Comparison of ENCODE assay signal across 10 mouse cellular contexts in genomic region chr19:30118344-30119312, GRCm38 (mm10). TPM values are rescaled to one million over a fixed set of nuclear protein-coding genes. Genes with fewer than 3 reads are reported as not detected.
DNase-seq lines count a peak whose midpoint lies in the region; ATAC-seq and TF ChIP-seq lines count a peak whose summit lies in the region.
"Had no signal": no experiment of that assay in that cellular context is flagged by ENCODE, and none has a peak within 500 bp of the region (broad histone marks: within the 10 kb centered on the region; RNA-seq: fewer than 3 reads in every experiment).

No protein-coding gene starts in this region.

- H3K36me3 ChIP-seq in liver, postnatal 0 days (replicated peaks; ENCODE audit: insufficient read depth, low read length) = peaks cover 4% of the 10 kb centered on the region; the same call in 1 of the 2 replicates
- H3K36me3 ChIP-seq: embryonic facial prominence, embryonic 15.5 days had no signal

- H3K4me2 ChIP-seq in liver, postnatal 0 days (ENCODE audit: low read depth, low read length) = no peak overlapping the region
- H3K4me2 ChIP-seq: embryonic facial prominence, embryonic 15.5 days had no signal

- TF ChIP-seq EP300 in liver, postnatal 0 days (IDR thresholded peaks at IDR 0.05; ENCODE audit: low read depth) = no peak

- TF ChIP-seq POLR2A in cerebellum, adult 2 months (IDR thresholded peaks at IDR 0.05; ENCODE audit: borderline replicate concordance, insufficient read depth, low read length) = no peak

- no peak overlapping the region for H3K4me3 ChIP-seq in cerebellum, adult 2 months (replicated peaks; ENCODE audit: insufficient read depth, low read depth, low read length)
- H3K4me3 ChIP-seq in liver, postnatal 0 days (ENCODE audit: low read depth, low read length) = no peak overlapping the region
- H3K4me3 ChIP-seq: embryonic facial prominence, embryonic 15.5 days; myocyte had no signal

- H3K4me1 ChIP-seq in cerebellum, adult 2 months (ENCODE audit: control insufficient read depth, insufficient read depth, low read length) = no peaks in the 10 kb centered on the region
- peaks cover 6% of the 10 kb centered on the region for H3K4me1 ChIP-seq in liver, postnatal 0 days (ENCODE audit: insufficient read depth)

- peak; percentile 99 for ATAC-seq in liver, postnatal 0 days

- TF ChIP-seq CTCF in cerebellum, adult 2 months (IDR thresholded peaks at IDR 0.05; ENCODE audit: borderline replicate concordance, insufficient read depth, low read depth, low read length) = no peak
- no peak for TF ChIP-seq CTCF in liver, postnatal 0 days (IDR thresholded peaks at IDR 0.05; ENCODE audit: low read depth)

- WGBS in cerebellum, adult 2 months = 80% methylated on average over 17 of the region's 17 CpGs
- WGBS in liver, postnatal 0 days (ENCODE audit: insufficient replicate concordance) = 57% methylated on average over 17 of the region's 17 CpGs

- no peak overlapping the region for H3K9ac ChIP-seq in liver, postnatal 0 days (replicated peaks)
- H3K9ac ChIP-seq: embryonic facial prominence, embryonic 15.5 days had no signal

- no peak overlapping the region for H3K27ac ChIP-seq in cerebellum, adult 2 months (ENCODE audit: insufficient read depth, low read length)
- peak overlapping the region; percentile 85 for H3K27ac ChIP-seq in liver, postnatal 0 days (ENCODE audit: low read depth)
- H3K27ac ChIP-seq: embryonic facial prominence, embryonic 15.5 days had no signal

- H3K27me3 ChIP-seq in cerebellum, adult 2 months (ENCODE audit: control insufficient read depth, insufficient read depth, low read length) = no peaks in the 10 kb centered on the region
- H3K27me3 ChIP-seq in liver, postnatal 0 days (ENCODE audit: insufficient read depth, low read length) = no peaks in the 10 kb centered on the region
- H3K27me3 ChIP-seq: embryonic facial prominence, embryonic 15.5 days had no signal

- peak; percentile 48 to 51 for DNase-seq in cerebellum, postnatal 10 days
- DNase-seq in cerebellum, adult 2 months = no peak
- DNase-seq in right cerebral cortex, adult 2 months (ENCODE audit: low spot score in 2 of 2) = peak; percentile 47 to 54
- DNase-seq in right cerebral cortex, postnatal 36 days (ENCODE audit: low spot score in 2 of 2) = no peak
- peak; percentile 58 for DNase-seq in liver, postnatal 0 days
- DNase-seq in layer of hippocampus, postnatal 14 days (ENCODE audit: low spot score in 2 of 2) = no peak
- no peak for DNase-seq in adrenal gland, postnatal 10 days
- DNase-seq in urinary bladder, postnatal 4 days (ENCODE audit: low spot score in 2 of 2) = no peak

- H3K9me3 ChIP-seq in liver, postnatal 0 days (ENCODE audit: low read length) = no peaks in the 10 kb centered on the region
- H3K9me3 ChIP-seq: embryonic facial prominence, embryonic 15.5 days had no signal

RNA-seq across cellular contexts. Expression of gene Gldc, which starts 56.6 kb away (rescaled TPM):
- 14.9 and 17.7 TPM in 2 replicates for polyA plus RNA-seq in cerebellum, adult 2 months (2012; rRNA removed)
- 33.2 and 34.6 TPM in 2 replicates for polyA plus RNA-seq in liver, postnatal 0 days (2015; fragmentation: Nextera tagmentation; extraction: Ambion mirVana)
- total RNA-seq in layer of hippocampus, postnatal 14 days (2021) = 10 to 100 TPM; 24.2 to 25.9 TPM
- total RNA-seq in adrenal gland, postnatal 10 days (2021) = 10 to 100 TPM in 1 of 2 experiments, 1 to 10 TPM in 1; 6.3 to 14.0 TPM

Comparison
In these comparisons a context has a peak if more than half of its experiments do, and no peak if none do; other contexts are left out.
1. DNase-seq: peak in cerebellum, postnatal 10 days (2 of 2), right cerebral cortex, adult 2 months (2 of 2) and liver, postnatal 0 days (single experiment); none in cerebellum, adult 2 months (0 of 2), right cerebral cortex, postnatal 36 days (0 of 2), layer of hippocampus, postnatal 14 days (0 of 2), adrenal gland, postnatal 10 days (single experiment) and urinary bladder, postnatal 4 days (0 of 2).